Mouse (Mus musculus) MEL (cell line): ENCODE results near the gene Mnt. TPM values are rescaled to one million over a fixed set of nuclear protein-coding genes. Genes with fewer than 3 reads are reported as not detected.

Source experiments
- DNase-seq: peaks from one replicate; pipeline ENCODE4 v3.0.0; 2011; ENCODE audit warnings: low read depth, low spot score
- H3K27ac ChIP-seq: 2 replicates; pipeline ENCODE4 v1.5.1; 2012; ENCODE audit warnings: low read depth, mild to moderate bottlenecking, control low read depth, low read length, moderate library complexity; ENCODE audit not compliant: control insufficient read depth
- H3K27me3 ChIP-seq, 2 experiments: fragments of 150-350 bp in 1 of 2; sonication (generic) in 1 of 2; 2 replicates each; pipeline ENCODE4 v1.6.1; 2012; ENCODE audit warnings: low read length in 2 of 2, mild to moderate bottlenecking in 2 of 2, improper control_type of control experiment in 1 of 2, moderate library complexity in 1 of 2; ENCODE audit not compliant: insufficient read depth in 2 of 2, control insufficient read depth in 1 of 2
- H3K36me3 ChIP-seq, 2 experiments: 2 replicates each; pipeline ENCODE4 v1.6.1; 2012 to 2014; ENCODE audit warnings: low read length in 2 of 2, improper control_type of control experiment in 1 of 2, inconsistent platforms in 1 of 2, mild to moderate bottlenecking in 1 of 2; ENCODE audit not compliant: insufficient read depth in 2 of 2, control insufficient read depth in 1 of 2
- H3K4me1 ChIP-seq, 2 experiments: fragments of 150-350 bp in 1 of 2; sonication (generic) in 1 of 2; 2 replicates each; pipeline ENCODE4 v1.6.1; 2012; ENCODE audit warnings: low read length in 2 of 2, improper control_type of control experiment in 1 of 2, mild to moderate bottlenecking in 1 of 2; ENCODE audit not compliant: insufficient read depth in 2 of 2, control insufficient read depth in 1 of 2
- H3K4me3 ChIP-seq, 2 experiments: fragments of 150-350 bp in 1 of 2; sonication (generic) in 1 of 2; 2 replicates each; pipeline ENCODE4 v1.5.1; 2012; ENCODE audit warnings: low read depth in 2 of 2, low read length in 2 of 2, mild to moderate bottlenecking in 2 of 2, moderate library complexity in 2 of 2, control low read depth in 1 of 2, improper control_type of control experiment in 1 of 2; ENCODE audit not compliant: control insufficient read depth in 1 of 2, insufficient read depth in 1 of 2
- H3K79me2 ChIP-seq: 2 replicates; pipeline ENCODE4 v1.6.1; 2012; ENCODE audit warnings: mild to moderate bottlenecking, low read length, moderate library complexity; ENCODE audit not compliant: control insufficient read depth, poor library complexity, insufficient read depth
- H3K9ac ChIP-seq: 2 replicates; pipeline ENCODE4 v1.6.1; 2012; ENCODE audit warnings: low read depth, mild to moderate bottlenecking, control low read depth, low read length, moderate library complexity; ENCODE audit not compliant: control insufficient read depth, poor library complexity, severe bottlenecking
- H3K9me3 ChIP-seq: fragments of 150-350 bp; sonication (generic); replicated peaks from 2 replicates; pipeline ENCODE4 v1.6.1; 2012; ENCODE audit warnings: mild to moderate bottlenecking, low read length, improper control_type of control experiment, moderate library complexity; ENCODE audit not compliant: insufficient read depth
- CHD1 ChIP-seq: IDR thresholded peaks from 2 replicates; pipeline ENCODE4 v1.6.1; 2012; ENCODE audit warnings: low read depth, mild to moderate bottlenecking, inconsistent platforms, low read length, improper control_type of control experiment
- CHD2 ChIP-seq: IDR thresholded peaks from 2 replicates; pipeline ENCODE4 v1.6.1; 2011; ENCODE audit warnings: low read length, improper control_type of control experiment
- E2F4 ChIP-seq: IDR thresholded peaks from 2 replicates; pipeline ENCODE4 v1.6.1; 2011; ENCODE audit warnings: low read depth, low read length, improper control_type of control experiment, borderline replicate concordance
- ELF1 ChIP-seq: IDR thresholded peaks from 2 replicates; pipeline ENCODE4 v1.6.1; 2014; ENCODE audit warnings: low read depth, mild to moderate bottlenecking, inconsistent platforms, low read length, improper control_type of control experiment, moderate library complexity
- EP300 ChIP-seq, 2 experiments: IDR thresholded peaks; 2 replicates each; pipeline ENCODE4 v1.6.1; 2011; ENCODE audit warnings: improper control_type of control experiment in 2 of 2, low read length in 2 of 2, low read depth in 1 of 2, mild to moderate bottlenecking in 1 of 2
- ETS1 ChIP-seq: IDR thresholded peaks from 2 replicates; pipeline ENCODE4 v1.6.1; 2012; ENCODE audit warnings: low read depth, mild to moderate bottlenecking, inconsistent platforms, low read length, improper control_type of control experiment, moderate library complexity
- HCFC1 ChIP-seq: IDR thresholded peaks from 2 replicates; pipeline ENCODE4 v1.6.1; 2012; ENCODE audit warnings: low read depth, mild to moderate bottlenecking, inconsistent platforms, low read length, improper control_type of control experiment, moderate library complexity
- KAT2A ChIP-seq: conservative IDR thresholded peaks from 2 replicates; pipeline ENCODE4 v1.6.1; 2012; ENCODE audit warnings: low read depth, low read length, improper control_type of control experiment, inconsistent platforms
- MAZ ChIP-seq: IDR thresholded peaks from 2 replicates; pipeline ENCODE4 v1.6.1; 2012; ENCODE audit warnings: low read depth, mild to moderate bottlenecking, inconsistent platforms, low read length, improper control_type of control experiment
- MEF2A ChIP-seq: IDR thresholded peaks from 2 replicates; pipeline ENCODE4 v1.6.1; 2014; ENCODE audit warnings: low read depth, mild to moderate bottlenecking, inconsistent platforms, low read length, improper control_type of control experiment; ENCODE audit not compliant: poor library complexity, insufficient replicate concordance, severe bottlenecking; ENCODE audit errors: extremely low read depth
- MXI1 ChIP-seq: IDR thresholded peaks from 2 replicates; pipeline ENCODE4 v1.6.1; 2011; ENCODE audit warnings: mild to moderate bottlenecking, low read depth, low read length, improper control_type of control experiment
- MYC ChIP-seq: IDR thresholded peaks from 2 replicates; pipeline ENCODE4 v1.6.1; 2011; ENCODE audit warnings: low read depth, mild to moderate bottlenecking, low read length, improper control_type of control experiment, moderate library complexity
- POLR2A ChIP-seq, 2 experiments: IDR thresholded peaks; 2 replicates each; pipeline ENCODE4 v1.6.1; 2011 to 2012; ENCODE audit warnings: low read length in 2 of 2, mild to moderate bottlenecking in 2 of 2, control low read depth in 1 of 2, improper control_type of control experiment in 1 of 2, low read depth in 1 of 2, moderate library complexity in 1 of 2; ENCODE audit not compliant: control insufficient read depth in 1 of 2, insufficient read depth in 1 of 2, poor library complexity in 1 of 2
- POLR2AphosphoS5 ChIP-seq: IDR thresholded peaks from 2 replicates; pipeline ENCODE4 v1.6.1; 2012; ENCODE audit warnings: low read depth, borderline replicate concordance, mild to moderate bottlenecking, inconsistent platforms, low read length, moderate library complexity, mixed read lengths
- RCOR1 ChIP-seq: IDR thresholded peaks from 2 replicates; pipeline ENCODE4 v1.6.1; 2012; ENCODE audit warnings: low read depth, mild to moderate bottlenecking, inconsistent platforms, low read length, improper control_type of control experiment
- USF2 ChIP-seq, 2 experiments: IDR thresholded peaks; 2 replicates each; pipeline ENCODE4 v1.6.1; 2011 to 2012; ENCODE audit warnings: improper control_type of control experiment in 2 of 2, low read length in 2 of 2, borderline replicate concordance in 1 of 2, inconsistent platforms in 1 of 2, low read depth in 1 of 2, mild to moderate bottlenecking in 1 of 2; ENCODE audit not compliant: insufficient read depth in 1 of 2
- ZC3H11A ChIP-seq: IDR thresholded peaks from 2 replicates; pipeline ENCODE4 v1.6.1; 2012; ENCODE audit warnings: low read depth, mild to moderate bottlenecking, inconsistent platforms, low read length, improper control_type of control experiment
- ZMIZ1 ChIP-seq: IDR thresholded peaks from 2 replicates; pipeline ENCODE4 v1.6.1; 2012; ENCODE audit warnings: low read depth, mild to moderate bottlenecking, inconsistent platforms, low read length, improper control_type of control experiment, moderate library complexity
- ZNF384 ChIP-seq: IDR thresholded peaks from 2 replicates; pipeline ENCODE4 v1.6.1; 2012; ENCODE audit warnings: low read depth, mild to moderate bottlenecking, inconsistent platforms, low read length, improper control_type of control experiment
- polyA plus RNA-seq, 2 experiments: library from polyadenylated mRNA; stranded (reverse) in 1 of 2; unstranded in 1 of 2; fragments of >175 nt in 1 of 2; fragments of >200 nt in 1 of 2; gene quantifications; 2 replicates each; pipeline versions ENCODE4 v1.2.1 to v1.2.4; 2012; ENCODE audit warnings: low replicate concordance in 2 of 2, low read depth in 1 of 2; ENCODE audit not compliant: insufficient read length in 2 of 2, insufficient read depth in 1 of 2, missing spikeins in 1 of 2
- total RNA-seq: library from RNA; depleted of rRNA; stranded (reverse); fragments of 300-350 nt; gene quantifications from 2 replicates; pipeline ENCODE4 v1.2.3, GENCODE M21; 2012

Gene Mnt
- total and polyA plus RNA-seq, 3 experiments: 5.8 to 37.3 TPM; not detected in 1

DNA sequence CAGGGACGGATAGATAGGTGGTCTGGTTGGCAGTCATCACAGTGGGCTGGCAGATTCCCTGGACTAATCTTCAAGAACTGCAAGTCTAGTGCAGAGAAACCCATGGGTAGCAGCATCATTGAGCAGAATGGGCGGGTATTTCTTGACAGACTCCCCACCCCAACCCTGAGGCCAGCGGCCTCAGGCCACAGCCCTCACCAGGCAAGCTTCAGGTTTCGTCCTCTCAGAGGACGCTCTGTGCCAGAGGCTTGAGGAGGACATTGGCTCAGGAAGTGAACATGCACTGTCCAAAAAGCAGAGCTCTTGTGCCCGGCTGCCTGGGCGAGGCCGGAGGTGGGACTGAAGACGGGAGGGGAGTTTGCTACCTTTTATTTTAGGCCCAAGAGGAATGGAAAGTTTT lies 33.7 kb downstream of the Mnt start:
- H3K79me2 ChIP-seq: no peaks in the 10 kb centered on the region
- no peaks in the 10 kb centered on the region; a peak in 1 of 4 replicates for H3K36me3 ChIP-seq
- H3K9ac ChIP-seq: no peak overlapping the region
- H3K27ac ChIP-seq: no peak overlapping the region
- H3K9me3 ChIP-seq: no peaks in the 10 kb centered on the region
- TF ChIP-seq ZC3H11A (no peak), HCFC1 (no peak), MAZ (no peak), MEF2A (no peak), USF2 (IDR thresholded peaks at IDR 0.05; ENCODE audit: borderline replicate concordance in 1 of 2, insufficient read depth in 1 of 2, low read depth in 1 of 2, low read length in 2 of 2) (no peak), RCOR1 (no peak), ETS1 (no peak), E2F4 (no peak), MYC (no peak), CHD1 (no peak), POLR2A (IDR thresholded peaks at IDR 0.05; ENCODE audit: control insufficient read depth in 1 of 2, insufficient read depth in 1 of 2, low read depth in 1 of 2, low read length in 2 of 2, poor library complexity in 1 of 2) (no peak), POLR2AphosphoS5 (no peak), MXI1 (no peak), CHD2 (no peak), ZMIZ1 (no peak), ZNF384 (no peak), ELF1 (no peak)
- no peaks in the 10 kb centered on the region for H3K27me3 ChIP-seq
- no peak for DNase-seq
- no peaks in the 10 kb centered on the region for H3K4me1 ChIP-seq
- H3K4me3 ChIP-seq: no peak overlapping the region

DNA sequence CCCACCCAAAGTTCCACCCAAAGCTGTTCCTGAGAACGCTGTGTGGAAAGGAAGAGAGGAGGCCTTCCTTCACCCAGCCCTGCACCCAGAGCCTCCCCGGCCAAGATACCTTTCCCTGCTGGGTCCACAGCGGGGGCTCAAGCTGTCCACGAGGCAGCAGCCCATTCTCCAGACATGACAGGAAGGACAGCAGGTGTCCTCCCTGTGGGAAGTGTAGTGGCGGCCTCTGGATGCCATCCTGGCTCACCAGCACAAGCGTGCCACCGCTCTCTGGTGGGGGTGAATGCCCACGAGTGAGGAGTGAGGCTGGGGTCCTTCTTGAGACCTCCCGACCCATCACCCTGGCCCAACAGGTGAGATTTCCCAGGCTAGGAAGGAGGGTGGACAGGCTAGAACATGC lies 34.5 kb downstream of the Mnt start:
- Histone ChIP-seq H3K27me3 (no peaks in the 10 kb centered on the region), H3K27ac (no peak overlapping the region), H3K79me2 (no peaks in the 10 kb centered on the region), H3K9me3 (no peaks in the 10 kb centered on the region), H3K36me3 (no peaks in the 10 kb centered on the region; a peak in 1 of 4 replicates)
- no peak for TF ChIP-seq POLR2A (IDR thresholded peaks at IDR 0.05; ENCODE audit: control insufficient read depth in 1 of 2, insufficient read depth in 1 of 2, low read depth in 1 of 2, low read length in 2 of 2, poor library complexity in 1 of 2)
- no peak for TF ChIP-seq EP300 (IDR thresholded peaks at IDR 0.05; ENCODE audit: low read depth in 1 of 2, low read length in 2 of 2)
- TF ChIP-seq MYC: no peak
- no peak for TF ChIP-seq KAT2A
- TF ChIP-seq, all 39 proteins: peak for 0
- H3K4me1 ChIP-seq: no peaks in the 10 kb centered on the region
- no peak overlapping the region for H3K9ac ChIP-seq
- DNase-seq: no peak
- H3K4me3 ChIP-seq: no peak overlapping the region
